Mouse (Mus musculus) hindbrain, embryonic 13.5 days (tissue): ENCODE data around the gene Crhbp. TPM values are rescaled to one million over a fixed set of nuclear protein-coding genes. Genes with fewer than 3 reads are reported as not detected.

Source experiments
- ATAC-seq: fragments of 200-750 bp; cut with Nextera tagmentation; 2 replicates; pipeline ENCODE4 v1.8.0; 2017; ENCODE audit warnings: moderate TSS enrichment; ENCODE audit not compliant: low FRiP score
- H3K27ac ChIP-seq: fragments of 300-500 bp; sonication (generic); 2 replicates; pipeline ENCODE4 v1.5.1; 2015; ENCODE audit warnings: inconsistent platforms, mild to moderate bottlenecking, moderate library complexity
- H3K27me3 ChIP-seq: fragments of 300-500 bp; sonication (generic); 2 replicates; pipeline ENCODE4 v1.6.1; 2015; ENCODE audit warnings: mild to moderate bottlenecking, inconsistent platforms
- H3K36me3 ChIP-seq: fragments of 300-500 bp; sonication (generic); 2 replicates; pipeline ENCODE4 v1.6.1; 2015; ENCODE audit warnings: mild to moderate bottlenecking, inconsistent platforms
- H3K4me1 ChIP-seq: fragments of 300-500 bp; sonication (generic); replicated peaks from 2 replicates; pipeline ENCODE4 v1.6.1; 2015; ENCODE audit warnings: inconsistent platforms
- H3K4me2 ChIP-seq: fragments of 300-500 bp; sonication (generic); 2 replicates; pipeline ENCODE4 v1.6.1; 2015; ENCODE audit warnings: inconsistent platforms, mild to moderate bottlenecking, moderate library complexity
- H3K4me3 ChIP-seq: fragments of 300-500 bp; sonication (generic); 2 replicates; pipeline ENCODE4 v1.5.1; 2015; ENCODE audit warnings: mild to moderate bottlenecking, inconsistent platforms
- H3K9ac ChIP-seq: fragments of 300-500 bp; sonication (generic); 2 replicates; pipeline ENCODE4 v1.6.1; 2015; ENCODE audit warnings: mild to moderate bottlenecking, inconsistent platforms
- H3K9me3 ChIP-seq: fragments of 300-500 bp; sonication (generic); 2 replicates; pipeline ENCODE4 v1.6.1; 2016; ENCODE audit warnings: inconsistent platforms
- WGBS: fragments of 180-500 bp; shearing (Covaris S2); methylation state at CpG from one replicate; pipeline ENCODE4 v1.1.7; 2015; 5-methylcytosine and 5-hydroxymethylcytosine counted together
- polyA plus RNA-seq: library from polyadenylated mRNA; unstranded; fragments of >200 nt; fragmentation: Nextera tagmentation; extraction: Ambion mirVana; gene quantifications from 2 replicates; pipeline ENCODE4 v1.2.1, GENCODE M21; 2015

The Crhbp gene
- polyA plus RNA-seq, result 8.4 and 9.3 TPM in 2 replicates

- ATAC-seq, result no peak
- Histone ChIP-seq H3K36me3 (no peaks in the 10 kb centered on the region), H3K9me3 (no peaks in the 10 kb centered on the region), H3K9ac (peak within 1 kb of the TSS; percentile 66), H3K27me3 (peaks cover 45% of the 10 kb centered on the region), H3K27ac (no peak within 1 kb of the TSS), H3K4me1 (peaks cover 22% of the 10 kb centered on the region), H3K4me3 (peak within 1 kb of the TSS; percentile 47), H3K4me2 (peak within 1 kb of the TSS; percentile 89)
- WGBS, result 34% methylated on average over 11 of the region's 11 CpGs
Measured at GRCm38 (mm10) chr13:95444824-95445223, at the start of gene Crhbp. Crhbp (minus strand) TSS chr13:95444924.

GRCm38 (mm10) chr13:95493296-95493695 is 48.6 kb upstream of the Crhbp start:
- H3K36me3 ChIP-seq, result no peaks in the 10 kb centered on the region
- no peaks in the 10 kb centered on the region for H3K27me3 ChIP-seq
- no peaks in the 10 kb centered on the region for H3K9me3 ChIP-seq
- no peak overlapping the region for H3K4me3 ChIP-seq
- WGBS, result 81% methylated on average over 5 of the region's 5 CpGs
- H3K4me2 ChIP-seq, result no peak overlapping the region
- no peak overlapping the region for H3K9ac ChIP-seq
- no peak overlapping the region for H3K27ac ChIP-seq
- H3K4me1 ChIP-seq, result no peaks in the 10 kb centered on the region; the same call in 1 of the 2 replicates
- no peak for ATAC-seq

GRCm38 (mm10) chr13:95491327-95491726 is 46.6 kb upstream of the Crhbp start:
- Histone ChIP-seq H3K9ac (no peak overlapping the region), H3K4me2 (no peak overlapping the region), H3K4me3 (no peak overlapping the region), H3K36me3 (no peaks in the 10 kb centered on the region), H3K9me3 (no peaks in the 10 kb centered on the region), H3K27ac (no peak overlapping the region), H3K4me1 (no peaks in the 10 kb centered on the region), H3K27me3 (no peaks in the 10 kb centered on the region)
- no peak for ATAC-seq
- WGBS, result 62% methylated on average over 11 of the region's 11 CpGs

GRCm38 (mm10) chr13:95484664-95485063 is 39.9 kb upstream of the Crhbp start:
- ATAC-seq, result no peak
- no peak overlapping the region for H3K27ac ChIP-seq
- H3K9me3 ChIP-seq, result no peaks in the 10 kb centered on the region
- no peaks in the 10 kb centered on the region for H3K4me1 ChIP-seq
- no peak overlapping the region for H3K9ac ChIP-seq
- no peak overlapping the region for H3K4me2 ChIP-seq
- no peaks in the 10 kb centered on the region for H3K36me3 ChIP-seq
- H3K4me3 ChIP-seq, result no peak overlapping the region
- H3K27me3 ChIP-seq, result peaks cover 4% of the 10 kb centered on the region; the same call in 1 of the 2 replicates
- 70% methylated on average over 5 of the region's 5 CpGs for WGBS

GRCm38 (mm10) chr13:95481428-95481827 is 36.7 kb upstream of the Crhbp start:
- peak; percentile 61; the same call in 1 of the 2 replicates for ATAC-seq
- 20% methylated on average over 4 of the region's 4 CpGs for WGBS
- Histone ChIP-seq H3K36me3 (no peaks in the 10 kb centered on the region), H3K4me3 (no peak overlapping the region), H3K27ac (no peak overlapping the region), H3K9ac (no peak overlapping the region), H3K4me2 (no peak overlapping the region), H3K4me1 (no peaks in the 10 kb centered on the region), H3K9me3 (no peaks in the 10 kb centered on the region), H3K27me3 (peaks cover 4% of the 10 kb centered on the region; the same call in 1 of the 2 replicates)

- Histone ChIP-seq H3K27me3 (peaks cover 4% of the 10 kb centered on the region; the same call in 1 of the 2 replicates), H3K4me1 (no peaks in the 10 kb centered on the region), H3K4me3 (no peak within 1 kb of the TSS), H3K27ac (no peak within 1 kb of the TSS), H3K9ac (no peak within 1 kb of the TSS), H3K9me3 (no peaks in the 10 kb centered on the region), H3K36me3 (no peaks in the 10 kb centered on the region), H3K4me2 (no peak within 1 kb of the TSS)
- ATAC-seq, result no peak
- 92% methylated on average over 21 of the region's 21 CpGs for WGBS
Measured at GRCm38 (mm10) chr13:95478671-95479413, 34.1 kb upstream of the Crhbp start, which contains the start of gene S100z. S100z (minus strand) TSS chr13:95478721.

- H3K4me1 ChIP-seq, result no peaks in the 10 kb centered on the region
- WGBS, result 79% methylated on average over 6 of the region's 6 CpGs
Measured at GRCm38 (mm10) chr13:95477173-95477572, 32.4 kb upstream of the Crhbp start.

GRCm38 (mm10) chr13:95475124-95475523 is 30.4 kb upstream of the Crhbp start:
- WGBS, result 77% methylated on average over 7 of the region's 7 CpGs
- H3K27me3 ChIP-seq, result peaks cover 1% of the 10 kb centered on the region; the same call in 1 of the 2 replicates
- H3K9me3 ChIP-seq, result no peaks in the 10 kb centered on the region
- no peak overlapping the region for H3K4me3 ChIP-seq
- H3K4me2 ChIP-seq, result no peak overlapping the region
- H3K9ac ChIP-seq, result no peak overlapping the region
- no peaks in the 10 kb centered on the region for H3K36me3 ChIP-seq
- no peaks in the 10 kb centered on the region for H3K4me1 ChIP-seq
- no peak overlapping the region for H3K27ac ChIP-seq
- ATAC-seq, result no peak

More at GRCm38 (mm10) chr13:95477173-95477572, 32.4 kb upstream of the Crhbp start:
- Histone ChIP-seq H3K9ac (no peak overlapping the region), H3K4me3 (no peak overlapping the region), H3K9me3 (no peaks in the 10 kb centered on the region), H3K4me2 (no peak overlapping the region), H3K36me3 (no peaks in the 10 kb centered on the region), H3K27me3 (peaks cover 4% of the 10 kb centered on the region; the same call in 1 of the 2 replicates), H3K27ac (no peak overlapping the region)
- no peak for ATAC-seq

GRCm38 (mm10) chr13:95474294-95474693 is 29.6 kb upstream of the Crhbp start:
- Histone ChIP-seq H3K27ac (no peak overlapping the region), H3K36me3 (no peaks in the 10 kb centered on the region), H3K9ac (no peak overlapping the region), H3K9me3 (no peaks in the 10 kb centered on the region), H3K4me2 (no peak overlapping the region), H3K27me3 (no peaks in the 10 kb centered on the region), H3K4me3 (no peak overlapping the region), H3K4me1 (no peaks in the 10 kb centered on the region)
- WGBS, result 85% methylated on average over 3 of the region's 3 CpGs
- no peak for ATAC-seq

GRCm38 (mm10) chr13:95470970-95471369 is 26.2 kb upstream of the Crhbp start:
- H3K9me3 ChIP-seq, result no peaks in the 10 kb centered on the region
- 75% methylated on average over 2 of the region's 2 CpGs for WGBS
- no peak overlapping the region for H3K4me3 ChIP-seq
- H3K9ac ChIP-seq, result no peak overlapping the region
- no peak overlapping the region for H3K27ac ChIP-seq
- H3K27me3 ChIP-seq, result no peaks in the 10 kb centered on the region
- H3K36me3 ChIP-seq, result no peaks in the 10 kb centered on the region
- H3K4me2 ChIP-seq, result no peak overlapping the region
- ATAC-seq, result no peak
- H3K4me1 ChIP-seq, result no peaks in the 10 kb centered on the region

- no peaks in the 10 kb centered on the region for H3K4me1 ChIP-seq
- 85% methylated on average over 2 of the region's 2 CpGs for WGBS
- H3K4me2 ChIP-seq, result no peak overlapping the region
- H3K9me3 ChIP-seq, result no peaks in the 10 kb centered on the region
- no peak overlapping the region for H3K27ac ChIP-seq
- H3K4me3 ChIP-seq, result no peak overlapping the region
- no peak overlapping the region for H3K9ac ChIP-seq
- no peaks in the 10 kb centered on the region for H3K36me3 ChIP-seq
- ATAC-seq, result no peak
- H3K27me3 ChIP-seq, result no peaks in the 10 kb centered on the region
Measured at GRCm38 (mm10) chr13:95451529-95451928, 6.8 kb upstream of the Crhbp start.

- no peak overlapping the region for H3K27ac ChIP-seq
- no peaks in the 10 kb centered on the region for H3K4me1 ChIP-seq
- H3K9ac ChIP-seq, result no peak overlapping the region
- no peak for ATAC-seq
- H3K36me3 ChIP-seq, result no peaks in the 10 kb centered on the region
- H3K4me2 ChIP-seq, result no peak overlapping the region
- H3K4me3 ChIP-seq, result no peak overlapping the region
- H3K9me3 ChIP-seq, result no peaks in the 10 kb centered on the region
- H3K27me3 ChIP-seq, result peaks cover 4% of the 10 kb centered on the region
- 88% methylated on average over 9 of the region's 9 CpGs for WGBS
Measured at GRCm38 (mm10) chr13:95450636-95451210, 6.0 kb upstream of the Crhbp start.
